Mouse (Mus musculus) right cerebral cortex, postnatal 25 days (tissue): ENCODE data around the gene Lyrm4.
A peak's percentile ranks its signal among the peaks of the same experiment; 100 is the strongest.
"Not testable (repeated sequence)": the region's sequence is repeated elsewhere in the genome, so short reads cannot be mapped to it uniquely, and the experiment has no call there.

Experiments
- DNase-seq: peaks from one replicate; pipeline ENCODE4 v3.0.0; 2022

The Lyrm4 gene

GRCm38 (mm10) chr13:35991185-35991584 lies 126.1 kb downstream of the Lyrm4 start:
- not testable (repeated sequence) for DNase-seq

- DNase-seq: no peak
These were observed 128.0 kb downstream of the Lyrm4 start for GRCm38 (mm10) chr13:35989329-35989728.

- DNase-seq: no peak
These were observed 134.3 kb downstream of the Lyrm4 start for GRCm38 (mm10) chr13:35982985-35983384.

DNA sequence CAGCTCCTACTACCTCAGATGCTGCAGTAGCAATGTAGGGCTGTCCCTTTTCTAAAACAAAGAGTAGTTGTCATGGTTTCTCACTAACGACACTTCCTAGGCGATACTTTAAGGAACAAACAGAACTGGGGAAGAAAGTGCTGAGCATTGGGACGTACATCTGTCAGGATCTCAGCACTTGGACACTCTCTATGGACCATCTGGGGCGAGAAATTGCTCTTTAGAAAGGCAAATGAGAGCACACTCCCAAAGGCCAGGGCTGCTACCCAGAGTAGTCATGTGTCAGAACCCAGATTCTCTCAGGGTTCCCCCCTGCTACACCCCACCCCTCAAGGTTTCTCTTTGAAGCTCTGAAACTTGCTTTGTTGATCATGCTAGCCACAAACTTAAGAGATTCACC lies 136.9 kb downstream of the Lyrm4 start:
- no peak for DNase-seq

DNA sequence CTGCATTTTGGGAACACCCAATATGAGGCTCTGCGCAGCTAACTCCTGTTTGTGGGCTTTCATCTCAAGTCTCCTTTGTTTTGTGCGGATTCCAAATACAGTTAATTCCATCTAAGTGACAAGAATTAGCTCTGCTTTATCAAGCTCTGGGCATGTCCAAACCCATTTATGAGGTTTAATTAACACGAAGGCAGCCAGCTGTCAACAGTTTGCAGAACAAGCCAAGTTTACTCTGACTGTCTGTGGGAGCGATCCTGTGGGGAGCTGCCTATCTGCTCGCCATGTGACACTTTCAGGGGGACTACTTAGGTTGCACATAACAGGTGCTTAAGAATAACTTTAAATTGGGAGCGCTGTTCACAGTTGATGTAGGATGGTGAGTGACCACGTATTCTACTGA lies 140.4 kb downstream of the Lyrm4 start:
- no peak for DNase-seq

DNA sequence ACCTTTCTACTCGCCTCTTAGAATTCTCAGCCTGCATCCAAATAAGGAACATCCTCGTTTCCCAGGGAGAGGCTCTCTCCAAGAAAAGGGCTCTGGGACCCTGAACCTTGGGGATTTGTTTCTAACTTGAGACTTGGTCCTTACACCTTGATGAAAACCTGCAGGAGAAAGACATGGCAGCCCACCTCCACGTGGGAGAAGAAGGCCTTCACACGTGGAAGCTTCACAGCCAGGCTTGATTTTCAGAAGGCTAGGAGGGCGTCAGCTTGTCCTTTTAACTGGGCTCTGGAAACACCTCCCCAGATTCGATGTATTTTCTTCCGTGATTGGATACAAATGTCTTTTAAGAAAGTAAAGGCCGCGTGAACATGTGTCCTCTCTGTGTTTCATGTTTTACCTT lies 147.5 kb downstream of the Lyrm4 start:
- DNase-seq: no peak

DNA sequence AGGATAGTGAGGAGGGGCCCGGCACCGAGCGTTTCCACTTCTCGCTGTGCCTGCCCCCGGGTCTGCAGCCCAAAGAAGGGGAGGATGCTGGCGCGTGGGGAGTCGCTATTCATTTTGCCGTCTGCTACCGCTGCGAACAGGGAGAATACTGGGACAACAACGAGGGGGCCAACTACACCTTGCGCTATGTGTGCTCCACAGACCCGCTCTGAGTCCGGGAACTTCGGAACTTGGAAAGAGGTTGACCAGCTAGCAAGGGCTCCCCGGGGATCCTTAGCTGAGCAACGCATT lies 147.9 kb downstream of the Lyrm4 start:
- no peak for DNase-seq

DNA sequence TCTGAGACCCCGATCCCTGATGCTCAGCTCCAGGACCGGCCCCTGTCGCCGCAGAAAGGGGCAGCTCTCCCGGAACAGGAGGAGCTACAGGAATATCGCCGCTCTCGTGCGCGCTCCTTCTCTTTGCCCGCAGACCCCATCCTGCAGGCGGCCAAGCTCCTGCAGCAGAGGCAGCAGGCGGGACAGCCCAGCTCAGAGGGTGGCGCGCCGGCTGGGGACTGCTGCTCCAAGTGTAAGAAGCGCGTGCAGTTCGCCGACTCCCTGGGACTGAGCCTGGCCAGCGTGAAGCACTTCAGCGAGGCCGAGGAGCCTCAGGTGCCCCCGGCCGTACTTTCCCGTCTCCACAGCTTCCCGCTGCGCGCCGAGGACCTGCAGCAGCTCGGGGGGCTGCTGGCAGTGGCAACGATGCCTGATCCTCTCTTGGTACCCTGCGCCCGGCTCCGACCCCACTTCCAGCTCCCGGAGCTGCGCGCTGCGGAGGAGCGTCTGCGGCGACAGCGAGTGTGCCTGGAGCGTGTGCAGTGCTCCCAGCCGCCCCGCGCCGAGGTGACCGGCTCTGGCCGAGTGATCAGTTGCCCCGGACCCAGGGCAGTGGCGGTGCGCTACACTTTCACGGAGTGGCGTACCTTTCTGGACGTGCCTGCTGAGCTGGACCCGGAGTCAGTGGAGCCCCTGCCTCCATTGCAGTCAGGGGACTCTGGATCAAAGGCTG lies 148.5 kb downstream of the Lyrm4 start:
- no peak for DNase-seq

- peak; percentile 37 for DNase-seq
These were observed 149.1 kb downstream of the Lyrm4 start for GRCm38 (mm10) chr13:35968131-35968718.

DNA sequence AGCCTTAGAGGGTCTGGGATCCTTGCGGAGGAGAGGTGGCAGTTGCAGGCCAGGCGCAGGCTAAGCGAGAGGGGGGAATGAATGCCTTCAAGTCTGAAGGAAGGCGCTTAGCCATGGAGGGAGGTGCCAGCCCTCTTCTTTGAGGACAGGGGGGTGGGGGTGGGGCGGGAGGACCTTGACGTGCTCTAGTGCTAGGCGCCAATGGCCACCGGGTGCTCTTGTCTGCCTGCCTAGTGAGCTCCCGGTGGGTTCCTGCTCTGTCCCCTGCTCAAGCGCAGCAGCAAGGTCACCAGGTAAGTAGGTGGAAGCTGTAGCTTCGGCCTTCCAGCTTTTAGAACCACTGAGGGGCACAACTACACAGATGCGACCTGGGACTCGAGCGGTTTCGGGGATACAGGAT lies 149.6 kb downstream of the Lyrm4 start:
- DNase-seq: no peak

GRCm38 (mm10) chr13:35963583-35963982 lies 153.7 kb downstream of the Lyrm4 start:
- no peak for DNase-seq

DNA sequence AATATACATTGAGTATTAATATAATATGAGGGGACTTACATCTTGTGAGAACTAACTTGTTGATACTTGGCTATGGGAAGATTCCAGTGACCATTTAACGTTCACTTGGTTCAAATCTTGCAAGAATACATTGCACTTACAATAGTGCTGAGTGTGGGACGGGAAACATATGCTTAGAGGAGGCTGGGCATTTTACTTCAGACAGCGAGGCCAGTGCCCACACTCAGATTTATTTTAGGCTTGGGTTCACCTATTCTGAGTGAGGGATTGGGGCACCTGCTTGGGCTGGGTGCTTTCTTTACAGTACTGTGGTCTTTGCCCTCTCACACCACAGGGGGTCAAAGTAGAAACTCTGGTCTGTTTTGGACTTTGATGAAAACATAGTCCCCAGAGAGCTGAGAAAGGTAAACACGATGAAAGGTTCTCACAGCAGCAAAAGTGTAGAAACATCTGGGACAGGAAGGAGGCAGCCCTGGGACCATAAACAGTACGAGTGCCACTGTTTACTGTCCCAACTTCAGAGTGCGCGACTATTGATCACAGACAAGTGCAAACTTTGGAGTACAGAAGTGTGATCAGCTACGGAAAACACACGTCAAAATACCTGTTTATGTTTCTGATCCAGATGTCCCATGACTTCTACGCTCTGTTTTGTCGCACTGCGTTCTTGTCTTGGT lies 157.8 kb downstream of the Lyrm4 start:
- DNase-seq: no peak

GRCm38 (mm10) chr13:35958539-35958938 lies 158.8 kb downstream of the Lyrm4 start, which contains the start of gene Ppp1r3g:
TSS of gene Ppp1r3g (plus strand) at chr13:35958839.
- DNase-seq: no peak

- no peak for DNase-seq
These were observed 167.4 kb downstream of the Lyrm4 start for GRCm38 (mm10) chr13:35949814-35950455.

DNA sequence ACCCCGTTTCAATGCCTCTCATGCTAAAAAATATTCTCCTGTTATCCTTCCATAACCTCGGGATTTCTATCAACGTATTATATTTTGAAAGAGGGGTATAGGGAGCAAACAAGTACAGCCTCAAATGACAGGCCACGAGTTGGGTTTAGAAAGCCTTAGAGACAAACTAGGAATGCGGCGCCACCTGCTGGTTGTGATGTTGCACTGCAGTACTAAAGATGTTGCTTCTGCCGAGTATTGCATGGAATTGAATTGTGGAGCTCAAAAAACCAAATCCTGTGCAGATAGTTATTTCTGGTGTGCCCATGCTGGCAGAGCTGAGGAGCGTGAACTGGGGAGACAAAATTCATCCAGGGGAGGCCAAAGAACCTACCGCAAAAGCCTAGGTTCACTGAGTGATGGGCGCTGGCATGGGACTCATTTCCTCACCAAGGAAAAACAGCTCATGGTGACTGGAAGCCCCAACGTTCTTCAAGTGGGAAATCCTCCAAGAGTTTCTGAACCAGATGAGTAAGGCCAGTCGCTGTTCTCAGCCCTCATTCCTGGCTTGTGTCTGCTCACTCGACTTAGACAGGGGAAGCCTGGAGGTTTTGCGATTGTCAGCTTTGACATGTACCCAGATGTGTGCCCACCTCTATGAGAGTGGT lies 169.8 kb downstream of the Lyrm4 start:
- DNase-seq: peak; percentile 71

DNA sequence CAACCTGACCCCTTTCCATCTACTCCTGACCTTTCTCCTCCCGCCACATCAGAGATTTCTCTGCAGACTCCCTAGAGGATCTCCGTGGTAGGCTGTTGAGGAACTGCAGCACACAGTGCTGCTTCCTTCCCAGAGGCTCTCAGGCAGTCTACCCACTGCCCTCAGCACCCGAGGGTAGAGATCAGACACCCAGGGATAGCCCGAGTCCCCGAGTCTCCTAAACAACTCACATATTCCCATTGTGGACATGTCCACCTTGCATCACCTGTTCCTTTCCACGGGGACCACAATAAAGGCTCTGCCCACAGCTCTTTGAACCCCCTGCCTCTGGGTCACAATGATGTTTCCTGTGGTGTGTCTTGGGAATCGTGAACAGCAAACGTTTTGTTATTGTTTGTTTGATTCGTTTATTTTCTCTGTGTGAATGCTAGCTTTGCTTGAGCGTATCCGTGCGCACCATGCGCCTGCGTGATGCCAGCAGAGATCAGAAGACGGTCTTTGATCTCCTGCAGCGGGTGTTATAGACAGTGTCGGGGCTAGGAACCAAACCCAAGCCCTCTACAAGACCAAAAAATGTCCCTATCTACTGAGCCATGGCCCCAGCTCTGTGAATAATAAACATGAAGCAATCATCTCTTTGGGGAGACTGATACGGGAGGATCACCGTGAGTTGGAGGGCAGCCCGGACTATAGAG lies 170.5 kb downstream of the Lyrm4 start:
- DNase-seq: no peak

GRCm38 (mm10) chr13:35940934-35941333 lies 176.4 kb downstream of the Lyrm4 start:
- no peak for DNase-seq

DNA sequence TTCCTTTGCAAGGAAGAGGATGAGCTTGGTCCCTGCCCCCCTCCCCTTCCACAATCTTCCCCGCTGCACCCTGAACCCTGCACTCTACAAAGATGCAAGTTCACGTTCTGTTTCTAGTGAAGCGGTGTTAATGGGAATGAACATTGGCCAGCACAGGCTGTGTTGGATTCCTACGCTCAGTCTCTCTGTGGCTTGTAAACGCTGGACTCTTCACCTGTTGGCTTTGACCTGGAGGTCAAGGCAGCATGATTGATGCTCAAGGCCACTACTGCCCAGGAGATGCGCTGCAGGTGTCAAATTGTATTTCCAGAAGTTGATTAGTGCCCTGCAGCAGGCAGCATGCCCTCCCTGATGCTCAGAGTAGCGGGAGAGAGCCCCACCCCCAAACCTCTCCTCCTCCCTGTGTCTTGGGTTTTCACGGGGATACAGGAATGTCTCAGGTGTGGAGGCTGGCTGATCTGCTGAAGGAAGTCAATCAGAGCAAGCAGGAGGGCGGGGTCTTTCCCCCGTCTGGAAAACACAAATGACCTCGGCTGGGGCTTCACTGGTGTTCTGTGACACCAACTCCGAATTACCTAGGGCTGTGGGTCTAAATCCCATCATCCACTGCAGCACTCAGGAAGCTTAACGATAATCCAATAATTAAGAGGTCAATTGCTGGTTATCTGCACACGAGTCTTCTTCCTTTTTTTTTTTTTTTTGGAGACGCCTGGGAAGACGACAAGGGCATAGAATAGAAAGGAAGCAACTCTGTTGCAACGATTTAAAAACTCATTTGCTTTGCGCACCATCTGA lies 177.3 kb downstream of the Lyrm4 start:
- no peak for DNase-seq

GRCm38 (mm10) chr13:35937991-35938390 lies 179.3 kb downstream of the Lyrm4 start:
- no peak for DNase-seq
